In the genomic region with DNA sequence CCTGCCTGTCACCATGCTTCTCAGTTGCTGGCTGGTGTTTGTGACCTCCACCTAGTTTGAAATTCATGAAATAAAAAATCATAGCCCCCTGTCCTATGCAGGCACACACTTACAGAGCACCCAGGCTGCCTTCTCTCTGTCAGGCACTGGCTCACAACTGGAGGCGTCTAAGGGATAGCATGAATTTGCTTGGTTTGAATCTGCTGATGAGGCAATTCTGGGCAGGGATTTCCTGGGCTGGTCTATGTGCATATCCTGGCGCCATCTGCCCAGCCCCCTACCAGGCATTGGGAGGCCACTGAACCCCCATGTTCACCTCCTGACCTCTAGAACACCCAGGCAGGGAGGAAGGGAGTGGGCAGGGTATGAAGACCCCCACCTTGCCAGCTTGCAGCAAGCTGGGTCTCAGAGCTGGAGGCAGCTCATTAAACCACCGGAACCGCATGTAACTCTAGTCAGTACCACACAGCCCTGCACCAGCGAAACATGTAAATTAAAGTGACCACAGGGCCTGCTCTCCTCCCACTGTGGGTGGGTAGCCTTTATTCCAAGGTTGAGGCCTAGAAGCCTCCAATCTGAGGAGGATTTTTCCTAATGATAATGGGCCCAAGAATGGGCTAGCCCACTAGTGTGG, we compare ENCODE assay signal across 16 mouse cellular contexts.
"Had no signal": no experiment of that assay in that cellular context is flagged by ENCODE, and none has a peak within 500 bp of the region (broad histone marks: within the 10 kb centered on the region; RNA-seq: fewer than 3 reads in every experiment).

No protein-coding gene starts in this region.

- H3K4me2 ChIP-seq: liver, embryonic 11.5 days; liver, embryonic 15.5 days; midbrain, embryonic 13.5 days; stomach, embryonic 15.5 days had no signal

- H3K9me3 ChIP-seq: liver, embryonic 15.5 days; megakaryocyte, embryonic 14.5 days; midbrain, embryonic 13.5 days; stomach, embryonic 15.5 days had no signal

- DNase-seq: kidney, adult 8-10 months; kidney, postnatal 4 days; left cerebral cortex, postnatal 4 days; lung, adult 2 months; lung, postnatal 4 days; right cerebral cortex, postnatal 14 days; thymus, adult 2 months; thymus, postnatal 36 days had no signal

- H3K4me3 ChIP-seq: layer of hippocampus, adult 2 months; liver, embryonic 15.5 days; megakaryocyte, embryonic 14.5 days; midbrain, embryonic 13.5 days; stomach, embryonic 15.5 days had no signal

- H3K9ac ChIP-seq: liver, embryonic 15.5 days; midbrain, embryonic 13.5 days; stomach, embryonic 15.5 days had no signal

- H3K27me3 ChIP-seq: liver, embryonic 15.5 days; midbrain, embryonic 13.5 days; stomach, embryonic 15.5 days had no signal

- ATAC-seq: lung, postnatal 0 days; midbrain, embryonic 13.5 days had no signal

- H3K36me3 ChIP-seq: liver, embryonic 15.5 days; midbrain, embryonic 13.5 days; stomach, embryonic 15.5 days had no signal

- H3K27ac ChIP-seq: kidney, postnatal 0 days; layer of hippocampus, adult 2 months; liver, embryonic 15.5 days; midbrain, embryonic 13.5 days; stomach, embryonic 15.5 days had no signal

- H3K4me1 ChIP-seq: megakaryocyte, embryonic 14.5 days; stomach, embryonic 15.5 days had no signal
